Mouse (Mus musculus) cerebellum, adult 11 months (tissue): ENCODE results near the gene Map4.

Experiments used
- DNase-seq: peaks from one replicate; pipeline ENCODE4 v3.0.0; 2022

Map4 gene

GRCm38 (mm10) chr9:109931257-109932171 is at the start of gene Map4:
Gene Map4, plus strand, starts transcription at chr9:109931460.
- peak; percentile 98 for DNase-seq

DNA sequence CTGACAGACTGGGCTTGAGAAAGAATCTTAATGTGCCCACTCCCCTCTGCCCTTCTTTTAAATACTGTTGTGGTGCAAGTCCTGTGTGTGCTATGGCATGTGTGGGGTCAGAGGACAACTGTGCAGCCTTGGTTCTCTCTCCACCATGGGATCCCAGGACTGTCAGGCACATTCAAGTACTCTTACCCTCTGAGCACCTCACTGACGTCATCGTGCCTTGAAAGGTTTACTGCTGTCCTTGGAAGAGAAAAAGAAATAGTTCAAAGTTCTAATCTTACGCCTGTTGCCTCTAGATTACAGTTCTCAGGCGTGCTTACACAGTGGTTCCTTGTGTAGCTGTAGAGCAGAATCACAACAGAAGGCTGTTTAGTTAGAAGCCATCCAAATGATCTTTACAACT is 45.0 kb upstream of the Map4 start:
- no peak for DNase-seq

- no peak for DNase-seq
These were observed 43.9 kb upstream of the Map4 start for GRCm38 (mm10) chr9:109887321-109887720.

DNA sequence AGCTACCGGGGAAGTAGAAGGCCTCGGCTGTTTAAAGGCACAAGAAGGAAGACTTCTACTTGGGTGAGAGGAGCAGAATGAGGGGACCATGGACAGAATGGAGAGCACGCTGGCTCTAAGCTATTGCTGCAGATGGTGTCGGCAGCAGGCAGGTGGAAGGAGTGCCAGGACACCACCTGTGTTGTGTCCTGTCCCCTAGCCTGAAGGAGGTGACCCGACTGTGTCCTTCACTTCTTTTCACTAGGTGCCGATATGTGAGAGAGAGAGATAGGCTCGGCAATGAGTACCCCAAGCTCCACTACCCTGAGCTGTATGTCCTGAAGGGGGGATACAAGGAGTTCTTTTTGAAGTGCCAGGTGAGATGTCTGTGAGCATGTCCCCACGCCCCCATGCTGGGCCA is 39.8 kb upstream of the Map4 start:
- DNase-seq: peak; percentile 50

- DNase-seq: peak; percentile 71
These were observed 38.5 kb upstream of the Map4 start for GRCm38 (mm10) chr9:109892651-109893250.

GRCm38 (mm10) chr9:109894413-109895090 is 36.7 kb upstream of the Map4 start:
- peak; percentile 29 for DNase-seq

GRCm38 (mm10) chr9:109895593-109895992 is 35.7 kb upstream of the Map4 start:
- DNase-seq: no peak

DNA sequence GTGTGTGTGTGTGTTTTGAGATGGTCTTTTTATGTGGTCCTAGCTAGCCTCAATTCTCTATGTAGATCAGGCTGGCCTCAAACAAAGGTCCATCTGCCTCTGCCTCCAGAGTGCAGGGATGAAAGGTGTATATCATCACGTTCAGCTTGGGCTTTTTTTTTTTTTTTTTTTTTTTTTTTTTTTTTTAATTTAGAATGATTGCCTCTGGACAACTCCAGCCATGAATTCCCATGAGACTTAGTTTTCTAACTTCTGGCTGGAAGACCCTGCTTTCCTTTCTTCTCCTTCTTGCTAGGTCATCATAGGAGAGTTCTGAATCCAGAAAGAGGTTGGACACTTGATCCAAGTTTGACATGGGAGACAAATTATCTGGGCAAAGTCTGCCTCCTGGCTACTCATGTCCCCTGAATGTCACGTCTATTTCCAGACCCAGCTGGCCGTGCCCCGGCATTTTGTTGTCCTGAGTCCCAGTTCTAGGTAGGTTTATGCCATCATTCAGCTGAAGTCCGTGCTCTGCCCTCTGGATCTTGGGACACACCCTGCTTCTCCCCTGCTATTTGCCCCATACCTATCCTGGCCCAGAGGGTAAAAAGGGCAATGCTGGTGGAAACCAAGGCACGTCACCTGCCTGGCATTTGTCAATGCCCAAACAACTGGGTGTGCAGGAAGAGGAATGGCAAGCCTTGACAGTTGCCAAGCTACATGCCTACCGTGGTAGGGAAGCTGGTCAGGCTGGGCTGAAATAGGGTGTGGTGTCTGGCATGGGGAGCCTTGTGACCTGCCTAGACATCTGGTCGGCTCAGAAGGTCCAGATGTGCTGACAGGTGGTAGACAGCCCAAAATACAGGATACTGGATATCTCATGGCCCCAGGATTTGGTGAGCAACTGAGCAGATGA is 34.8 kb upstream of the Map4 start:
- DNase-seq: no peak

- no peak for DNase-seq
These were observed 33.2 kb upstream of the Map4 start for GRCm38 (mm10) chr9:109898027-109898426.

DNA sequence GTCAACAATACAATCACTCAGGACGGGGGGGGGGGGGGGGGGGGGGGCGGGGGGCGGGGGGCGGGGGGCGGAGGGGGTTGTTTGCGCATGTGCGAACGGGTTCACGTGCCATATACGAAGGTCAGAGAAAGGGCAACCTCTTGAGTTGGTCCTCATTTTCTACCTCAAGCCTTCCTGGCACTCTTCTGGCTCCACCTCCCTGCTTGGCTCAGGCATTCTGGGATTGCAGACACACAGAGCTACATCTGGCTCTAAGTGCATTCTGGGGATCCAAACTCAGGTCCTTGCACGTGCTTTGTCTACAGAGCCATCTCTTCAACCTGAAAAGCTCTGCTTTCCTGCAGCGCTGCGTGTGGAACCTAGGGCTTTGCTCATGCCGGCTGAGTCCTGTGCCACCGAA is 31.9 kb upstream of the Map4 start:
- no peak for DNase-seq

- DNase-seq: no peak
These were observed 31.5 kb upstream of the Map4 start for GRCm38 (mm10) chr9:109899774-109900173.

- DNase-seq: no peak
These were observed 30.7 kb upstream of the Map4 start for GRCm38 (mm10) chr9:109900604-109901003.

- DNase-seq: no peak
These were observed 29.0 kb upstream of the Map4 start for GRCm38 (mm10) chr9:109902246-109902645.

DNA sequence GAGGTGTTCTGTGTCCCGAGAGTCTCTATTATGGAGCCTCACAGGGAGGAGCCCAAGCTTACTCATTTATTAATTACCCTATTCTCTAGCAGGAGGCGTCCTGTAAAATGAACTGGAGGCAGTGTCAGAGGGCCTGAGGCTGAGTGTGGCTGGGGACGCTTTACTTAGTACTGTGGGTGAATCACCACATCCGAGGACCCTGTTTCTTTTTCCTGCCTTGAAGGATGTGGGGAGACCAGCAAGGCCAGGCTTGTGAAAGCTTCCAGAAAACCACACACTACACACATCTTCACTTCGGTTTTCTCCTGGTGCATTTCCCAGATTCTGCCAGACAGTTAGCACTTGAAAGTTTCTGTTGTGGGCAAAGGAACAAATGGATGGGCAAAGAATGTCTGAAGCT is 28.5 kb upstream of the Map4 start:
- DNase-seq: no peak

DNA sequence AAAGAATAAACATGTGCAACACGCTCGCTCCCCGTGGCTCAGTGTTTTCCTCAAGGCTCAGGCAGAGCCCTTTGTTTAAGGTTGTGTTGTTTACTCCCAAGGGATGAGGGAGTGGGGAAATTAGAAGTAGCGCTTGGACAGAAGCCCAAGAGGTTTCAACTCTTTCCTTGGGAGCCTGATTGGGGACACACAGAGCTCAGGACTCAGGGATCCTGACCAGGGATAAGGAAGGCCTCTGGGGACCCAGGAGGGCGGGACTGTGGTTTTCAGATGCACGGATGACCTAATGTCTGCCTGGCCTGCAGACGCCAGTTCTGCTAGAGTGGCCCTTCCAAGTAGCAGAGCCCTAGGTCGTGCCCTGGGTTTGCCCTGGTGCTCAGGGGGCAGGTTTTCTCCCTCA is 24.0 kb upstream of the Map4 start:
- DNase-seq: no peak

- no peak for DNase-seq
These were observed 23.3 kb upstream of the Map4 start for GRCm38 (mm10) chr9:109907774-109908465.

- no peak for DNase-seq
These were observed 22.2 kb upstream of the Map4 start for GRCm38 (mm10) chr9:109909102-109909501.

GRCm38 (mm10) chr9:109909926-109910325 is 21.3 kb upstream of the Map4 start:
- no peak for DNase-seq

- no peak for DNase-seq
These were observed 19.5 kb upstream of the Map4 start for GRCm38 (mm10) chr9:109911779-109912178.

DNA sequence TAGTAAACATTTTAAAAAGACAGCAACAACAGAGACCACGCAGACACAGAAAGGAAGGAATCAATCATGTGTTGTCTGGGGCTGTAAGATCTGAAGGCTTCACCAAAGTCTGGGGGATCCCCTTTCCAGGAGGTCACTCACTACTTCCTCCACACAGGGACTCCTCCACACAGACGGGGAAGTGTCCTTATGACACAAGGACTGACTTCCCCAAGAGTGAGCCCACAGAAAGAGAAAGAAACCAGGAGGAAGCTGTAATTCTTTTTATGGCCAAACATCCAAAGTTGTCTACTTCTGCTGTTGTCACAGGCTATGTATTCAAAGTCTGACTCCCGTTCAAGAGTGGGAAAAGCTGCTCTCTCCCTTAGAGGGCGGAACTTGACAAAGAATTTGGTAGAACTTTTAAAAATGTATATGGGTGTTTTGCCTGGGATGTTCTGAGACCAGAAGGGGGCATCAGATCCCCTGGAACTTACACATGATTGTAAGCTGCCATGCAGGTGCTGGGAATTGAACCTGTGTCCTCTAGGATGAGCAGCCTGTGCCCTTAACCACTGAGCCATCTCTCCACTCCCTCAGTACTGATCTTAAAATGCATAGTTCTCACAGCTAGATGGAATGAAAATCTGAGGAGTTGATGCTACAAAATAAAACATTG is 16.9 kb upstream of the Map4 start:
- no peak for DNase-seq

DNA sequence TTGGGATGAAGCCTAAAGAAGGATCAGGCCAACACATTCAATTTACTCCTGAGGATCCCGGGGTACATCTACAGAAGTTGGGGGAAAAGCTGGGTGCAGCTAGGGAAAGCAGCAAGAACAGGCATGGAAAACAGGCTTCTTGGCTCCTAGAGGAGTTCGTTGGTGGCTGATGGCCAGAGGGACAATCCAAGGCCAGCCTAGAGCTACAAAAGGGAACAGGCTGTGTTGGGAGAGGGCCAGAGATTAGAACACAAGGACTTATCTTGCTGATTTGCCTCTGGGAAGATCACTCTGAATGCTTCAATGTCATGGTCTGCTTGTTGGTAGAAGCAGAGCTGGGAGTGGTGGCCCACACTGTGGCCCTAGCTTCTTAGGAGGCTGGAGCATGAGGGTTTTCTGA is 13.3 kb upstream of the Map4 start:
- no peak for DNase-seq

DNA sequence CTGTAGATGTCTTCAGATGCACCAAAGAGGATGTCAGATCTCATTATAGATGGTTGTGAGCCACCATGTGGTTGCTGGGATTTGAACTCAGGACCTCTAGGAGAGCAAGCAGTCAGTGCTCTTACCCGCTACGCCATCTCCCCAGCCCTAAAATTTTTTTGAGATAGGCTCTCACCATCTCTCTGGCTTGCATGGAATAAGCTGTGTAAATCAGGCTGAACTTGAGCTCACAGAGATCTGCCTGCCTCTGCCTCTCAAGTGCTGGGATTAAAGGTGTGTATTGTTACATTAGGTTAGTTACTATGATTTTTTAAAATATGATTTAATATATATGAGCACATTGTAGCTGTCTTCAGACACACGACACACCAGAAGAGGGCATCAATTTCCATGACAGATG is 2.1 kb upstream of the Map4 start:
- DNase-seq: no peak
